Mouse (Mus musculus) stomach, postnatal 0 days (tissue): ENCODE data around the gene Kank1.

Source experiments
- CTCF ChIP-seq: IDR thresholded peaks from 2 replicates; pipeline ENCODE4 v1.5.1; 2016; ENCODE audit warnings: antibody characterized with exemption, low read depth, mild to moderate bottlenecking, moderate library complexity
- EP300 ChIP-seq: optimal IDR thresholded peaks from 2 replicates; pipeline ENCODE3; 2016; ENCODE audit warnings: antibody characterized with exemption

DNA sequence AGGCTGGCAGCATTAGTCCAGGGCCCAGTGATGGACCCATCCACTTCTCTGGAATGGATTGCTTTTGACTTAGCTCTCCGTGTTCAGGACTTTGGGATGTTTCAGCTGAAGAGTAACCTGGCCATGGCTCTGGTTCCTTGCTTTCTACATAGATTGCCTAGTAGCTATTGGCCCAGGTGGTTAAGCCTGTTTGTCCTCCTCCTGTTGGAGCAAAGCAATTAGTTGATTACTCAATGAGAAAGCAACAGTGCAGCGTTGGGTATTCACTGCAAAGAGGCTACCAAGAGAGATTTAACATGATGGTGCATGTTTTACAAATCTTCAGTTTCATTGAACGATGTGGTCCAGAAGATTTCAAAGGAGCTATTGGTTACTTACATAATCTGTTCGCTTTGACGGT, 186.6 kb downstream of the Kank1 start:
- no peak for TF ChIP-seq CTCF
- TF ChIP-seq EP300, result no peak
